Mouse (Mus musculus): Measurements from ENCODE around the gene Hcar1. TPM values are rescaled to one million over a fixed set of nuclear protein-coding genes. Genes with fewer than 3 reads are reported as not detected.

Hcar1 gene
- polyA plus RNA-seq, 1 experiment from 2014 or later: 0.50 TPM

DNA sequence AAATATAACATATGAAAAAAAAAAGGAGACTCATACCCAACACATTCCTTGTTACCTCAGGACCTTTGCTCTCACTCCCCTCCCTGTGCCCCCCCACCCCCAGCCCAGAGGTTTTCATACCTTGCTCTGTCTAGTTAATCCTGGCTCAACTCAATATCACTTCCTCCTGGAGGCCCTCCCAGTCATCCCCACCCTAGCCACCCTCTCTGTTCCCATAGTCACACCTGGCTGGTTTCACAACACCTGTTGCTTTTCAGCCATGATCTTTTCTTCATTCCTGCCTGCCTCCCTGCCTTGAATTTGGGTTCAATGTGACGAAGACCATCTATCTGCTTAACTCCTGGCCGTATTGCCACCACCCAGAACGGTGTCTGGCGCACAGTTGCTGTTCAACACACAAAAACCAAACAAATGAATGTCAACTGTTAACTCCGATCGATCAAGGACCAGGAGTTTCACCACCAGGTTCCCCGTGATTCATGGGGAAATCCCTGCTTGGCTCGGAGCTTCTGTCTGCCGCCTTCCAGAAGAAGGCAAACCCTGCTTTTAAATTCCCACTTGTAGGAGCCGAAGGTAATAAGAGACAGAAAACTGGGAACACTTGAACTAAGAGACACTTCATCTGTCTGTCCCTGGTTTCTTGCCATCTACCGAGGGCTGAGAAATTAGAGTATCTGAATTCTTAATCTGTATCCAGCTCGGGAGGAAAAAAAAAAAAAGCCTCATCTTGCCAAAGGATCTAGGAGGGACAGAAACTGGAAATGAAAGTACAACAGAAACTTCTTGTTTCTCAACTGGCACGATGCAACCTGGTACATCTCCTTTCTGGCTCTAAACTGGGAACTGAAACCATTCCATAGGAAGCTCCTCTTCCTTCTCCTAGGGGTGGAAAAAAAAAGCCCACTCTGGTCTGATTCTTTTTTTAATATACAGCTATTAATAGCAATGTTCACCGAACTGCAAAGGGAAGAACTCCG lies 17.2 kb downstream of the Hcar1 start:
- H3K36me3 ChIP-seq: no peaks in the 10 kb centered on the region
- no peak overlapping the region for H3K9ac ChIP-seq
- no peaks in the 10 kb centered on the region for H3K9me3 ChIP-seq (replicated peaks)
- H3K4me1 ChIP-seq: 0 out of 2 replicates have a peak, but pooled peaks cover 2% of the 10 kb centered on the region
- H3K4me2 ChIP-seq (replicated peaks): no peak overlapping the region
- H3K27ac ChIP-seq: no peak overlapping the region
- no peak overlapping the region for H3K4me3 ChIP-seq
- WGBS: 80% methylated on average over 15 of the region's 15 CpGs
- no peak for ATAC-seq (ENCODE audit: low FRiP score)
- no peaks in the 10 kb centered on the region for H3K27me3 ChIP-seq

DNA sequence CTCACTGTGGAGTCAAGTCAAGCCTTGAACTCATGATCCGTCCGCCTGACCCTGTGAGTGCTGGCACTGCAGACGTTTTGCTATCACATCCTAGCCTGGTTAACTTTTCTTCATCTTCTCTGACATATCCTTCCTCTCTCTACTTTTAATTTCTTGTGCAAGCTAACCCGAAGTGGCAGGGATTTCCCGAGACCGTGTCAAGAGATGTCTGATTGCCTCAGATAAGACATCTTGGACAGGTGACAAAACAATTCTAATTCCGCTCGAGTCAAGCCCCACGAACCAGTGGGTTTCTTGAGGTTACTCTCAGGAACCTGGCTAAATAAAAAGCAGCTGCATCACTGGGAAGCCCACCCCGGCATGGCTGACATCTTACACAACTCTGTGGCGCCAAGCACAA lies 21.0 kb downstream of the Hcar1 start:
- H3K27me3 ChIP-seq: no peaks in the 10 kb centered on the region
- 81% methylated on average over 11 of the region's 11 CpGs for WGBS

DNA sequence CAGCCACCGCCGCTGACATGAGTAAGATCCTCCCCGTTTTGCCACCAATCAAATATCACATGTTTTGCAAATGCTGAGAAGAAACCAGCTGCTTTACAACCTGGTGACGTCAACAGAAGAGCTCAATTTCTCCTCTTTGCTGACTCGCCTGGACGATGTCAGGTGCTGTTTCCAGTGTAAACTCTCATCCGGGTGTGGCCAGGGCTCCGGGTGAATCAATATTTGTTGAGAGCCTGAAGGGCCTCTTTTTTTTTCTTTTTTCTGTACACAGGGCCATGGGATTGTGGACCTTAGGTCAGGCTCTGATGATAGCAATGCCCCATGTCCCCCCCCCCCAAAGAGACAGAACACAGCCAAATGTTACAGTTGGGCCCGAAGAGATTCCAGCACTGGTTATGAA lies 25.3 kb downstream of the Hcar1 start:
- no peaks in the 10 kb centered on the region for H3K4me1 ChIP-seq
- no peaks in the 10 kb centered on the region for H3K27me3 ChIP-seq
- H3K36me3 ChIP-seq: no peaks in the 10 kb centered on the region
- no peaks in the 10 kb centered on the region for H3K9me3 ChIP-seq (replicated peaks)
- WGBS: 89% methylated on average over 9 of the region's 9 CpGs
- no peak overlapping the region for H3K4me2 ChIP-seq (replicated peaks)
- H3K27ac ChIP-seq: no peak overlapping the region
- ATAC-seq (ENCODE audit: low FRiP score): no peak
- H3K4me3 ChIP-seq: no peak overlapping the region
- no peak overlapping the region for H3K9ac ChIP-seq

More for the DNA sequence above, 21.0 kb downstream of the Hcar1 start:
- H3K36me3 ChIP-seq: no peaks in the 10 kb centered on the region
- H3K9ac ChIP-seq: no peak overlapping the region
- H3K4me2 ChIP-seq (replicated peaks): no peak overlapping the region
- no peak for ATAC-seq (ENCODE audit: low FRiP score)
- 0 out of 2 replicates have a peak, but pooled peaks cover 2% of the 10 kb centered on the region for H3K4me1 ChIP-seq
- H3K9me3 ChIP-seq (replicated peaks): no peaks in the 10 kb centered on the region
- no peak overlapping the region for H3K27ac ChIP-seq
- H3K4me3 ChIP-seq: no peak overlapping the region

DNA sequence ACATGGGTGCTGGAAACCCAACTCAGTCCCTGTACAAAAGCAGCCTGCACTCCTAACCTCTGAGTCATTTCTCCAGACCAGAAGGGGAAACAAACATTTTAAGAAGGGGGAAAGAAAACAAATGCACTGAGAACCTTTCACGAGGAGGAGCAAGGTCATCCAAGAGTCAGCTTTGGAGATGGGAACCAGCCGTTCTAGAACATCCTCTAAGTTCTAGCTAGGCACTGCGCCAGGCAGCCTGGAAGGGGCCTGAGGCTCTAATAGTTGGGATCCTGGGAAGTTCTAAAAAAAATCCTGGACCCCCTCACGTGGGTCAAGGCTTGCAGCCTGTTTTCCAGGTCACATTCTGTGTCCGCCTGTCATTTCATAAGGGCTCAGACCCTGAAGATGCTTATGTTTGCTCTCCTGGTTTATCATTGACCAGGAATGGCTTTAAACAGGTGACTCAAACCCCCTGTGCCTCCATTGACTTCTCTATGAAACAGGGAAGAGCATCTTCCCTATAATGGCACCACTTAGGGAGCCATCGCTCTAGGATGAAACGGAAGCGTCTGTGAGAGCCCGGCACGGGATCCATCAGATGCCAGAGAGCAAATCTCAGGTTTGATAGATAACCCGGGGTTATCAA lies 25.8 kb downstream of the Hcar1 start:
- H3K9me3 ChIP-seq (replicated peaks): no peaks in the 10 kb centered on the region

DNA sequence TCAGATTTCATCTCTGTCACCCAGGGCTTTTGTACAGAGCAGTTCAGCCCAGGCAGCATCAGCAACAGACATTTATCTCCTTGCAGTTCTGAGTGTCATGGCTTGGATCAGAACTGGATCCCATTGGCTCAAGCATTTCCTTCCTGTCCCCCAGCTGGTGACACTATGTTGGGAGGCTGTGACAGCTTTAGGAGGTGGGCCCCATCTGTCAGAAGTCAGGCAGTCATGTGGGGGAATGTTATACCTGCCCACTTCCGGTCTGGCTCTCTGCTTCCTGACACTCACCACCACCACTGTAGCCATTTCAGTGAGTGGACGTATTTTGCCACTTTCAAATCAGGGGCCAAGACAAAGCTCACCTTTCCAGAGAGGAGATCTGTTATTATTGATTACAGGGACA lies 28.4 kb downstream of the Hcar1 start:
- no peak overlapping the region for H3K4me3 ChIP-seq
- H3K4me2 ChIP-seq (replicated peaks): no peak overlapping the region
- no peak overlapping the region for H3K9ac ChIP-seq
- no peaks in the 10 kb centered on the region for H3K4me1 ChIP-seq
- no peaks in the 10 kb centered on the region for H3K9me3 ChIP-seq (replicated peaks)
- H3K27me3 ChIP-seq: no peaks in the 10 kb centered on the region
- no peak for ATAC-seq (ENCODE audit: low FRiP score)
- 67% methylated on average over 2 of the region's 2 CpGs for WGBS
- no peak overlapping the region for H3K27ac ChIP-seq
- no peaks in the 10 kb centered on the region for H3K36me3 ChIP-seq

More for the DNA sequence above, 25.8 kb downstream of the Hcar1 start:
- no peaks in the 10 kb centered on the region for H3K4me1 ChIP-seq
- 91% methylated on average over 11 of the region's 11 CpGs for WGBS
- no peak overlapping the region for H3K27ac ChIP-seq
- no peaks in the 10 kb centered on the region for H3K36me3 ChIP-seq
- ATAC-seq (ENCODE audit: low FRiP score): no peak
- no peak overlapping the region for H3K9ac ChIP-seq
- H3K27me3 ChIP-seq: no peaks in the 10 kb centered on the region
- no peak overlapping the region for H3K4me2 ChIP-seq (replicated peaks)
- no peak overlapping the region for H3K4me3 ChIP-seq

DNA sequence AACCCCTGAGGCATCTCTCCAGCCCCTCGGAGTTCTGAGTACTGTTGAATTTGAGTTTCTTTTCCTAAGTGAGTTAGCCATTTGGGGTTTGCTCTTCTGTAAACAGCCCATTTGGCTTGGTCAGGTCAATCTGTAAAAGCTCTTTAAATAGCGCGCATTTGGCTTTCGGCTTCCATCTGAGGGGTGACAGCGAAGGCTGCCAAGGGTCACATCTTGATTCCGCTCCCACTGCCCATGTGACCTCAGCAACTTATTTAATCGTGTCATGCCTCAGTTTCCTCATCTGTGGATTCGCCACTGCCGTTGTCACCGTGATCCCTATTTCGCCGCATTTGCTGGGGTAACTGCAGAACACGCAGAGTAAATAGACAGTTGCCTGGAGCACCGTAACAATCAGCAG lies 35.5 kb downstream of the Hcar1 start:
- Histone ChIP-seq H3K27me3 (no peaks in the 10 kb centered on the region), H3K27ac (no peak overlapping the region), H3K4me1 (no peaks in the 10 kb centered on the region), H3K36me3 (no peaks in the 10 kb centered on the region), H3K9me3 (replicated peaks) (no peaks in the 10 kb centered on the region), H3K4me3 (no peak overlapping the region), H3K9ac (no peak overlapping the region), H3K4me2 (replicated peaks) (no peak overlapping the region)
- no peak for ATAC-seq (ENCODE audit: low FRiP score)
- 95% methylated on average over 14 of the region's 14 CpGs for WGBS

DNA sequence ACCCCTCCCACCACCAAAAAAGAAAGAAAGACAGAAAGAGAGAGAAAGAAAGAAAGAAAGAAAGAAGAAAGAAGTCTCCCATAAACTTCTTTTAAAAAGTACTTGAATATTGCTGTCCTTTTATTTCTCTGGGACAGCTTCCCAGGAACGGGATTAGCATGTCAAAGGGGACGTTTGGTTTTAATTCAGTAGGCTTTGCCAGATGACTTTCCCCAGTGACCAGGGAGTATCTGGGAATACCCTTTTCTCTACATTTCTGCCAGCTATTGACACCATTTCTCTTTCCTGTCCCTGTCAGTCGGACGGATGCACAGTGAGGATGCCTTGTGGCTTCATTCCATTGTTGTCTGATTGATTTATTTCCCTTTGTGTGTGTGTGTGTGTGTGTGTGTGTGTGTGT lies 36.0 kb downstream of the Hcar1 start:
- Histone ChIP-seq H3K4me1 (no peaks in the 10 kb centered on the region), H3K4me2 (replicated peaks) (no peak overlapping the region), H3K36me3 (no peaks in the 10 kb centered on the region), H3K27me3 (no peaks in the 10 kb centered on the region), H3K4me3 (no peak overlapping the region), H3K9ac (no peak overlapping the region), H3K27ac (no peak overlapping the region), H3K9me3 (replicated peaks) (no peaks in the 10 kb centered on the region)
- ATAC-seq (ENCODE audit: low FRiP score): no peak
- whole genome bisulfite sequencing: 47% methylated on average over 4 of the region's 4 CpGs

DNA sequence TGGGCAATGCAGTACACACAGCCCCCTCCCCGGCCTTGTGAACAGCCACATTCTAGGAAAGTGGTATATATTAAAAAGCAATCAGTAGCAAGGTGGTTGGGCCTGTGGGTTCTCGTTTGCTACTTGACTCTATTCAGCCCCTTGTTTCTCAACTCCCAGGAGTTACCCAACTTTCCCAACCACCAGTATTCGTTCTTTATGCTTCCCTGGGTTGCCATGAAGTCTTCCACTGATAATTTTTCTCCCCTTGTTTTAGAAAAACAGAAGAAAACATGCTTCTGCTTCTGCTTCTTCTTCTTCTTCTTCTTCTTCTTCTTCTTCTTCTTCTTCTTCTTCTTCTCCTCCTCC lies 36.9 kb downstream of the Hcar1 start:
- H3K4me3 ChIP-seq: no peak overlapping the region
- H3K27me3 ChIP-seq: no peaks in the 10 kb centered on the region
- no peaks in the 10 kb centered on the region for H3K9me3 ChIP-seq (replicated peaks)
- no peak overlapping the region for H3K9ac ChIP-seq
- no peaks in the 10 kb centered on the region for H3K36me3 ChIP-seq
- WGBS: 86% methylated on average over 3 of the region's 3 CpGs
- no peak overlapping the region for H3K4me2 ChIP-seq (replicated peaks)
- no peak overlapping the region for H3K27ac ChIP-seq
- no peak for ATAC-seq (ENCODE audit: low FRiP score)
- H3K4me1 ChIP-seq: no peaks in the 10 kb centered on the region

DNA sequence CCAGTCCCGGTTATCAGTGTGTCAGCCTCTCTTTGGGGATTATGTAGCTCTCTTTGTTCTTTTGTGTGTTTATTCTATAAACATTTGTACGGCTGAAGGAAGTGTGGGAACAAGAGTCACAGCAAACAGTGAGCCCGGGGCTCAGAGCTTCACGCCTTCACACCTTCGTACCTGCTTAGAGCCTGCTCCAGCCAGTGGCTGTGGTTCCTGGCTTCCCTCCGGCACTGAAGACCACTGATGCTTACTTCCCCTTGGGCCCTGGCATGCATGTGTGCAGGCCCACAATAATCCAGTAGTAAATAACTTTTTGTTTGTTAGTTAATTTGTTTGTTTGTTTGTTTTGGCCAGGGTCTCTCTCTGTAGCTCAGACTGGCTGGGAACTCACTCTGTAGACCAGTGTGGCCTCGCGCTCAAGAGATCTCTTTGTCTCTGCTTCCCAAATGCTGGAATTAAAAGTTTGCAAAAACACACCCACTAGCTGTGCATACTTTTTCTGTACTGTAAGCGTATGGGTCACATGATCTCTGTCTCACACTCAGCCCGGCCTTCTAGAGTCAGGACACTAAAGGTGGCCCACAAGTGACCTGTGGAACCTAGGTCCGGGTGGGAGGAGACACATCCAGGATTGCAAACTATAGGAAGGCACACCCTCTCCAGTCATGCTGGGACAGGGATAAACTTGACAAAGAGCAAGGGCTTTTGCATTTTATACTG lies 37.4 kb downstream of the Hcar1 start:
- WGBS: 72% methylated on average over 11 of the region's 11 CpGs

DNA sequence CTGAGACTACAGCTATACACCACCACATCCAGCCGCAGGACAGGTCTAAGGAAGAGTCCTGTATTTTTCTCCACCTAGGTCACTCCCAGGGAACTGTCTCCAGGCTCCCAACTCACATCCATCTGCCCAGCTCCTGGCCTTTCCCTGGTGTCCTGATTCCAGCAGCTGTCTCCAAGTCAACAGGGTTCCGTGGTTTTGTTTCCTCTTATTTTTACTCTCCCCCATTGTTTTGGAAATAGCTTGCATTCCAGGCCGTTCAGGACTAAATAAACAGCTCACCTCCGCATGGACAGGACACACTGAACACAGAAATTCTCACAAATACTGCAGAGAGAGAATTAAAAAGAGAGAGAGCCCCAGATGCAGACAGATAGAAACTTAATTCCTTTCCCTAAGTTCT lies 42.4 kb downstream of the Hcar1 start:
- no peaks in the 10 kb centered on the region for H3K27me3 ChIP-seq
- H3K4me3 ChIP-seq: no peak overlapping the region
- H3K27ac ChIP-seq: no peak overlapping the region
- H3K9ac ChIP-seq: no peak overlapping the region
- no peaks in the 10 kb centered on the region for H3K36me3 ChIP-seq
- no peak for ATAC-seq (ENCODE audit: low FRiP score)
- no peak overlapping the region for H3K4me2 ChIP-seq (replicated peaks)
- H3K9me3 ChIP-seq (replicated peaks): no peaks in the 10 kb centered on the region
- H3K4me1 ChIP-seq: no peaks in the 10 kb centered on the region
- WGBS: 41% methylated on average over 4 of the region's 4 CpGs

More for the DNA sequence above, 37.4 kb downstream of the Hcar1 start:
- Histone ChIP-seq H3K4me3 (no peak overlapping the region), H3K36me3 (no peaks in the 10 kb centered on the region), H3K27me3 (no peaks in the 10 kb centered on the region), H3K9ac (no peak overlapping the region), H3K4me2 (replicated peaks) (no peak overlapping the region), H3K27ac (no peak overlapping the region), H3K9me3 (replicated peaks) (no peaks in the 10 kb centered on the region), H3K4me1 (no peaks in the 10 kb centered on the region)
- no peak for ATAC-seq (ENCODE audit: low FRiP score)

DNA sequence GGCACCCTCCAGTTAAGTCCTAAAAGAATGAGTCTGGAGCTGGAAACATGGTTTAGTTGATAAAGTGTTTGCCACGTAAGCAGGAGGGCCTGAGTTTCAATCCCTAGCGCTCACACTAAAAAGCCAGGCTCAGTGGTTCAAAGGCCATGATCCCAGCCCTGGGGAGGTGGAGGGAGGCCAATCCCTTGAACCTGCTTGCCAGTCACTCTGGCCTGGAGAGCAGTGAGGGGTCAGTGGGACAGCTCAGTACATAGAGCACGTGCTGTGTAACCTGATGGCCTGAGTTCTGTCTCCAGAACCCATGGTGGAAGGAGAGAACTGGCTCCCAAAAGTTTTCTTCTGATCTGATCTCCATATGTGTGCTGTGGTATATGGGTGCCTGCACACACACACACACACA lies 45.0 kb downstream of the Hcar1 start:
- Histone ChIP-seq H3K4me1 (no peaks in the 10 kb centered on the region), H3K27ac (no peak overlapping the region), H3K36me3 (no peaks in the 10 kb centered on the region), H3K4me2 (replicated peaks) (no peak overlapping the region), H3K9me3 (replicated peaks) (no peaks in the 10 kb centered on the region), H3K4me3 (no peak overlapping the region), H3K27me3 (no peaks in the 10 kb centered on the region), H3K9ac (no peak overlapping the region)
- ATAC-seq (ENCODE audit: low FRiP score): no peak
- 78% methylated on average over 3 of the region's 3 CpGs for WGBS

DNA sequence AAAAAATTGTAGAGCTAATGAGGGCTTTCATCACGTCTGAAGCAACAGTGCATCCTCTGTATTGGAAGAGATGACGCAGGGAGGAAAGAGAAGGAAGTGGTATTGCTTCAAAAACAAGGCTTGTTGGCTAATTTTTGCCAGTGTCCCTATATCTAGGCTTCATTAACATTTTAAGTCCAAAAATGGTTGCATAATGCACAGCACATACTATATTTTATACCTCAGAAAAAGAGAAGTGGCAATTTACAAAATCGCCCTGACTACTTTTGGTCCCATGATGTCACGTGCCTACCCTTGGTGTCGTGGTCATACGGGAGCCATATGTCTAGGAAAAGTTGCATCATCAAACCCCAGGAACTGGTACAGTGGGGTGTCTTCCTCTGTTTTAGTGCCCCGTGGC lies 47.5 kb downstream of the Hcar1 start:
- Histone ChIP-seq H3K4me1 (no peaks in the 10 kb centered on the region), H3K4me2 (replicated peaks) (no peak overlapping the region), H3K27me3 (no peaks in the 10 kb centered on the region), H3K4me3 (no peak overlapping the region), H3K27ac (no peak overlapping the region), H3K36me3 (no peaks in the 10 kb centered on the region), H3K9me3 (replicated peaks) (no peaks in the 10 kb centered on the region), H3K9ac (no peak overlapping the region)
- 92% methylated on average over 7 of the region's 7 CpGs for WGBS
- no peak for ATAC-seq (ENCODE audit: low FRiP score)

Measured in hindbrain, embryonic 12.5 days (tissue).